Mouse (Mus musculus) MEL (cell line): ENCODE data around the gene Rasl10b.

Experiments used
- CTCF ChIP-seq, 3 experiments: IDR thresholded peaks in 2 of 3; conservative IDR thresholded peaks in 1 of 3; 2 replicates each; pipeline ENCODE4 v1.5.1; 2011 to 2012; ENCODE audit warnings: low read length in 3 of 3, low read depth in 2 of 3, mild to moderate bottlenecking in 2 of 3, improper control_type of control experiment in 1 of 3, inconsistent platforms in 1 of 3, mixed read lengths in 1 of 3, moderate library complexity in 1 of 3; ENCODE audit not compliant: control insufficient read depth in 1 of 3, insufficient read depth in 1 of 3, poor library complexity in 1 of 3, severe bottlenecking in 1 of 3
- EP300 ChIP-seq, 2 experiments: IDR thresholded peaks; 2 replicates each; pipeline ENCODE4 v1.6.1; 2011; ENCODE audit warnings: improper control_type of control experiment in 2 of 2, low read length in 2 of 2, low read depth in 1 of 2, mild to moderate bottlenecking in 1 of 2
- GATA1 ChIP-seq: IDR thresholded peaks from 2 replicates; pipeline ENCODE4 v1.6.1; 2011; ENCODE audit warnings: low read depth, low read length, improper control_type of control experiment
- MXI1 ChIP-seq: IDR thresholded peaks from 2 replicates; pipeline ENCODE4 v1.6.1; 2011; ENCODE audit warnings: mild to moderate bottlenecking, low read depth, low read length, improper control_type of control experiment
- MYC ChIP-seq: IDR thresholded peaks from 2 replicates; pipeline ENCODE4 v1.6.1; 2011; ENCODE audit warnings: low read depth, mild to moderate bottlenecking, low read length, improper control_type of control experiment, moderate library complexity
- POLR2A ChIP-seq, 2 experiments: IDR thresholded peaks; 2 replicates each; pipeline ENCODE4 v1.6.1; 2011 to 2012; ENCODE audit warnings: low read length in 2 of 2, mild to moderate bottlenecking in 2 of 2, control low read depth in 1 of 2, improper control_type of control experiment in 1 of 2, low read depth in 1 of 2, moderate library complexity in 1 of 2; ENCODE audit not compliant: control insufficient read depth in 1 of 2, insufficient read depth in 1 of 2, poor library complexity in 1 of 2
- RAD21 ChIP-seq: IDR thresholded peaks from 2 replicates; pipeline ENCODE4 v1.6.1; 2011; ENCODE audit warnings: mild to moderate bottlenecking, low read depth, low read length, improper control_type of control experiment
- TAL1 ChIP-seq: IDR thresholded peaks from 2 replicates; pipeline ENCODE4 v1.6.1; 2012; ENCODE audit warnings: mild to moderate bottlenecking, inconsistent platforms, low read length, moderate library complexity, mixed read lengths
- USF1 ChIP-seq: IDR thresholded peaks from 2 replicates; pipeline ENCODE4 v1.6.1; 2014; ENCODE audit warnings: low read depth, mild to moderate bottlenecking, inconsistent platforms, low read length, improper control_type of control experiment, moderate library complexity
- ZC3H11A ChIP-seq: IDR thresholded peaks from 2 replicates; pipeline ENCODE4 v1.6.1; 2012; ENCODE audit warnings: low read depth, mild to moderate bottlenecking, inconsistent platforms, low read length, improper control_type of control experiment

DNA sequence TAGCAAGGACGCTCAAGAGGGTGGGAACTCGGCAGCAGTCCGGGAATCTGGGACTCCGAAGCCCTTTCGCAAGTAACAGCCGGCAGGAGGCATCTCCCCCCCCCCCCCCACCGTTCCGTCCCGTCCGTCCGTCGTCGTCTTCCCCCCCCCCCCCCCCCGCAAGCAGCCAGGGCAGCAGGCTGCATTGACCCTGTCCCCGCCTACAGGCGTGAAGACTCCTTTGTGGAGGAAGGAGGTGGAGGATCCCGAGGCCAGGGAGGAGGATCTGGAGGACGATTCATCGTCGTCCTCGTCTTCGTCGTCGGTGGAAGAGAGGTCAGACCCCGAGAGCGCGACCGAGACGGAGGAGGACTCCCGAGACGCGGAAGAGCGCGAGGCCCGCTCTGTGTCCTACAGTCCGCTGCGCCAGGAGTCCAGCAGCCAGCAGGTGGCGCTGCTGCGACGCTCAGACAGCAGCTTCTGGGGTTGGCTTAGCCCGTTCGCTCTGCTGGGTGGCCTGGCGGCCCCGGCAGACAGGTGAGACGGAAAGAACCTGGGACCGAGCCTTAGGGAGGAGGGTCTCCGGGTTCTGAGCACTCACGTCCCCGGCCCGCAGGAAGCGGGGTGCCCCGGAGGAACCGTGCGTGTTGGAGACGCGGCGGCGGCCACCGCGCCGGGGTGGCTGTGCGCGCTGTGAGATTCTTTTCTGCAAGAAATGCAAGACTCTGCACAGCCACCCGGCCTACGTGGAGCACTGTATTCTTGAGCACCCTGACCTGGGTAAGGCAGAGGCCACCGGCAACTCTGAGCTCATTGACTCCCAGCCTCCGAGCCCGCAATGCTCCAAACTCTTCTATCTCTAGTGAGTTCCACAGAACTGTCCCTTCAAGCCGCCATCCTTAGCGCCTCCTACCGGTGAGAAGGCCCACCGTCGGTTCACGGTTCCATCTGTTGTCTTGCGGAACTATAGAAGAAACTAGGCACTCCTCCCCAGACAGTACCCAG is 31.4 kb downstream of the Rasl10b start:
- TF ChIP-seq EP300 (IDR thresholded peaks at IDR 0.05; ENCODE audit: low read depth in 1 of 2, low read length in 2 of 2) = peak in 1 of 2 experiments; percentile 21; a peak in 1 of 4 replicates
- no peak for TF ChIP-seq MYC
- peak; percentile 60; the same call in 1 of the 2 replicates for TF ChIP-seq MXI1
- TF ChIP-seq POLR2A (IDR thresholded peaks at IDR 0.05; ENCODE audit: control insufficient read depth in 1 of 2, insufficient read depth in 1 of 2, low read depth in 1 of 2, low read length in 2 of 2, poor library complexity in 1 of 2) = no peak; a peak in 1 of 4 replicates
- TF ChIP-seq CTCF (IDR thresholded peaks at IDR 0.05 in 2 of 3, conservative IDR thresholded peaks at IDR 0.05 in 1 of 3; ENCODE audit: control insufficient read depth in 1 of 3, insufficient read depth in 1 of 3, low read depth in 2 of 3, low read length in 3 of 3, poor library complexity in 1 of 3, severe bottlenecking in 1 of 3) = peak; percentile 86 to 99 (median 98)
- no peak for TF ChIP-seq USF1
- TF ChIP-seq TAL1 = no peak
- no peak for TF ChIP-seq GATA1
- TF ChIP-seq RAD21 = peak; percentile 89
- peak; percentile 68 for TF ChIP-seq ZC3H11A
